Mouse (Mus musculus): Measurements from ENCODE around the gene C1ql2.

The C1ql2 gene

GRCm38 (mm10) chr1:120389734-120390133, 49.4 kb downstream of the C1ql2 start:
- no peak for DNase-seq

DNA sequence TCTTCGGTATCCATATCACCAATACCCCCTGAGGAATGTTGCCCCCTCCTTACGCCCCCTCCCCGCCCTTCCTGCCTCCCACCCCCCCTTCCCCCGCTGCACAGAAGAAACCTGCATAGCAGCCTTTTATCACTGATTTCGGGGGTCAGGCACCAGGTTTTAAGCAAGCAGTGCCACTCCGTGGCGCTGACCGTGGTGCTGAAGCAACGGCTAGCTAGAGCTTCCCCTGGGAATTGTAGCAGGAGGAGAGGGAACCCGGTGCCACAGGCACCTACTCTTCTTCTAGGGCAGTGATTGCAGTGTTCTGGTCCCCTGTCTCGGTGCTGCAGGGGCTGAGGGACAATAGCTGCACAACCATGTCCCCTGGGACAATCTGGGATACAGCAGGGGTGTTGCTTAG, 50.0 kb downstream of the C1ql2 start:
- no peak for DNase-seq

Data from right cerebral cortex, postnatal 25 days (tissue).